Mouse (Mus musculus) embryonic facial prominence, embryonic 14.5 days (tissue): ENCODE measurements at regions not wholly inside any gene's neighbourhood (a gene's known extent, or its start where the extent isn't known, plus 50 kb on each side); places are given as distances from the start of the nearest gene placed in this dataset.

Experiments used
- ATAC-seq: fragments of 200-750 bp; cut with Nextera tagmentation; 2 replicates; pipeline ENCODE4 v1.8.0; 2017; ENCODE audit warnings: low read depth, moderate number of reproducible peaks, moderate TSS enrichment
- DNase-seq: peaks from one replicate; pipeline ENCODE4 v3.0.0-alpha.2; 2015; ENCODE audit warnings: low spot score
- H3K27ac ChIP-seq: fragments of 300-500 bp; sonication (generic); replicated peaks from 2 replicates; pipeline ENCODE4 v1.5.1; 2014; ENCODE audit warnings: low read depth, mild to moderate bottlenecking, low read length, moderate library complexity
- H3K27me3 ChIP-seq: fragments of 300-500 bp; sonication (generic); replicated peaks from 2 replicates; pipeline ENCODE4 v1.6.1; 2014; ENCODE audit warnings: low read length; ENCODE audit not compliant: control insufficient read depth, insufficient read depth
- H3K36me3 ChIP-seq: fragments of 300-500 bp; sonication (generic); 2 replicates; pipeline ENCODE4 v1.6.1; 2014; ENCODE audit warnings: low read length, mixed read lengths; ENCODE audit not compliant: control insufficient read depth, insufficient read depth
- H3K4me1 ChIP-seq: fragments of 300-500 bp; sonication (generic); 2 replicates; pipeline ENCODE4 v1.6.1; 2014; ENCODE audit warnings: antibody characterized with exemption, low read length; ENCODE audit not compliant: control insufficient read depth, insufficient read depth
- H3K4me2 ChIP-seq: fragments of 300-500 bp; sonication (generic); 2 replicates; pipeline ENCODE4 v1.6.1; 2014; ENCODE audit warnings: low read depth, mild to moderate bottlenecking, low read length, moderate library complexity, mixed read lengths
- H3K4me3 ChIP-seq: fragments of 300-500 bp; sonication (generic); 2 replicates; pipeline ENCODE4 v1.5.1; 2014; ENCODE audit warnings: low read depth, mild to moderate bottlenecking, low read length
- H3K9ac ChIP-seq: fragments of 300-500 bp; sonication (generic); 2 replicates; pipeline ENCODE4 v1.6.1; 2014; ENCODE audit warnings: low read depth, mild to moderate bottlenecking, low read length, moderate library complexity, mixed read lengths
- H3K9me3 ChIP-seq: fragments of 300-500 bp; sonication (generic); 2 replicates; pipeline ENCODE4 v1.6.1; 2016; ENCODE audit warnings: low read length; ENCODE audit not compliant: control insufficient read depth
- WGBS: fragments of 180-500 bp; shearing (Covaris S2); extraction: QIAGEN DNeasy Blood & Tissue Kit; methylation state at CpG from one replicate; pipeline ENCODE4 v1.1.7; 2014; 5-methylcytosine and 5-hydroxymethylcytosine counted together

DNA sequence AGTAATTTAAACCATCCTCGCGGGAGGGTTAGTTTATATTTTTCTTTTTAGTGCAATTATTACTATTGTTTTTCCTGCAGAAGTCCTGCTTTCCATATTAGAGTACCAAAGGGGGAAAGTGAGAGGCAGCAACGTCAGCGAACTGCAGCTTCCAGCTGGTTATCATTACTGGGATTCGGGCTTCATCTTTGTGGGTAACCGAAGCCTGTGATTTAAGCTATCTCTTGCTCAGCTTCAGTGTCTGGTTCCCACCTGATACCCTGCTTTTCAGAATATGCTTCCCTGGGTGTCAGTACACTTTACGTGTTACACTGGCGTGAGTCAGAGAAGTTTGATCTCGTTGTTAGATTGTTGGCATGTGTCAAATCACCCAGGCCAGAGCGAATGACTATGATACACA is 539.3 kb downstream of the Bnc2 start:
- Histone ChIP-seq H3K4me1 (peaks cover 5% of the 10 kb centered on the region), H3K36me3 (no peaks in the 10 kb centered on the region), H3K9ac (no peak overlapping the region), H3K4me3 (no peak overlapping the region), H3K4me2 (peak overlapping the region; percentile 10; the same call in 1 of the 2 replicates), H3K27me3 (no peaks in the 10 kb centered on the region), H3K27ac (no peak overlapping the region; the same call in 1 of the 2 replicates), H3K9me3 (no peaks in the 10 kb centered on the region)
- DNase-seq (peak; percentile 60), ATAC-seq (no peak)
- 37% methylated on average over 10 of the region's 10 CpGs for WGBS

DNA sequence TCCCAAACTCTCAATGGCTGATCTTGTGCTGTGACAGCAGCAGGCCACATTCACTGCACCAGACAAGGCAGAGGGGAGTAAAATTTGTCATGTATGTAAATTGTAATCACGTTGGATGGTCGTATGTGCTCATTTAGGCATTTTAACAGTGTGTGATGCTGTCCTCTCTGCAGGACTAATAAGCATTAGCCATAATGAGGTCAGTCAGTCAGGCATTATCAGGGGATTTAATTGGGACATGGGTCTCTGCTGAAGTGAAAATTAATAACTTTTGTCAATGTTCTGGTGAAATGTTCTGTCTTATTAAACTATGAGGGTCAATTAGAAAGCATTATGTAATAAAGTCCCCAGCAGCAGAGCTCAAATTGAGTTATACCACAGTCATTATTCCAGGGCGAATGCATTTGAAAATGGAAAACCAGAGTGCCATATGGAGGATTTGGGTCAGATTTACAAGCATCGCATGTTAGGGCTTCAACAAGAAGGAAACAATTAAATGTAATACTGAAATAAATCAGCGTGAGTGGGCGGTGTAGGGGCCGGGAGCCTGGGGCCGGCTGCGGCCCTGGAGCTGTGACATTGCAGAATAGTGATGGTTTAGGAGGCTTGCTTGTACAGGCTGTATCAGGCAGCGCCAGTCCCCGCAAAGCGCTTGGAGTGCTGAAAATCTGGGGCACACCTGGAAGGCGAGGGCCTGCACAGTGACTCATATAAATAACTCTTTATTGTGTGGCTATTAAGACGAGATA is 537.7 kb downstream of the Bnc2 start:
- peak; percentile 80; the same call in 1 of the 2 replicates for ATAC-seq
- Histone ChIP-seq H3K4me1 (peaks cover 5% of the 10 kb centered on the region), H3K9ac (no peak overlapping the region), H3K27ac (no peak overlapping the region; the same call in 1 of the 2 replicates), H3K4me3 (no peak overlapping the region), H3K27me3 (no peaks in the 10 kb centered on the region), H3K9me3 (no peaks in the 10 kb centered on the region), H3K36me3 (no peaks in the 10 kb centered on the region), H3K4me2 (no peak overlapping the region)
- DNase-seq: peak; percentile 49
- WGBS: 41% methylated on average over 14 of the region's 14 CpGs

DNA sequence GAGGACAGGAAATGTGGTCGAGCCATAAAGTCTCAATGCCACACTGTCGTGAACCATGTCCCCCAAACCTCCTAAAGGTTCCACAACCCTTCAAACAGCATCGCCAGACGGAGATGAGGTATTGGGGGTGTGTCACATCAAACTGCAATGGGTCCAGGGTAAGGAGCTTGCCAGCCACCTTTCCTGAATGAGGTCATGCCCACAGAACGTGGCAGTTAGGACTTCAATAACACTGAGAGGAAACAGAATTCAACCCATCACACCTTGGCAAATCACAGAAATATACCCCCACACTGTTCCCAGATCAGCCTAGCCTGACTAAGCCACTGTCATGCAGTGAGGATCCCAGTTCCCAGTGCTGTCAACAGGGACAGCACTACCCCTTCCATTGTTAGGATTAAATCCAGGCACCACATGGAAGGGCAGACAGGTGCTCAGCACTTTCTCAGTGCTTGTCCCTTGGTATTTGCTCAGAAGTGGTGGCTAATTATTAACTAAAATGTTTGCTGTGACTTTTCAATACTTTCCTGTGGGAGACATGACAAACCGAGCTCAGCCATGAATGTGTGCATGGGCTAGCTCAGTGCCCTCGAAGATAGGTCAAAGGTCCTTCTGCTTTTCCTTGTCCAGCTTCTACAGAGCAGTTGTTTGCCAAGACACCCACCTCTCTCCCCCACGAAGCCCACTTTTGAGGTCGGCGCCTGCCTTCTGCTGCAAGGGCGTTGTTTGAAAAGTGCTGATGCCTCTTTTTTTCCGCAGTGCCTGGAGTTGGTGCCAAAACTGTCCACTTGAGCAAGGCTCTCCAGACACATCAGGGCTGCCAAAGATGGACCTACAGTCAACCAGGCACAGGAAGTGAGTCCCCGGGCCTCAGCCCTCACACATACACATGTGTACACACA is 525.7 kb downstream of the Bnc2 start:
- ATAC-seq: no peak
- no peak for DNase-seq
- 77% methylated on average over 13 of the region's 13 CpGs for WGBS
- H3K4me2 ChIP-seq: no peak overlapping the region
- no peaks in the 10 kb centered on the region for H3K9me3 ChIP-seq
- H3K36me3 ChIP-seq: no peaks in the 10 kb centered on the region
- no peak overlapping the region for H3K27ac ChIP-seq
- H3K27me3 ChIP-seq: no peaks in the 10 kb centered on the region
- H3K4me1 ChIP-seq: peaks cover 14% of the 10 kb centered on the region; the same call in 1 of the 2 replicates
- H3K9ac ChIP-seq: no peak overlapping the region
- no peak overlapping the region for H3K4me3 ChIP-seq

DNA sequence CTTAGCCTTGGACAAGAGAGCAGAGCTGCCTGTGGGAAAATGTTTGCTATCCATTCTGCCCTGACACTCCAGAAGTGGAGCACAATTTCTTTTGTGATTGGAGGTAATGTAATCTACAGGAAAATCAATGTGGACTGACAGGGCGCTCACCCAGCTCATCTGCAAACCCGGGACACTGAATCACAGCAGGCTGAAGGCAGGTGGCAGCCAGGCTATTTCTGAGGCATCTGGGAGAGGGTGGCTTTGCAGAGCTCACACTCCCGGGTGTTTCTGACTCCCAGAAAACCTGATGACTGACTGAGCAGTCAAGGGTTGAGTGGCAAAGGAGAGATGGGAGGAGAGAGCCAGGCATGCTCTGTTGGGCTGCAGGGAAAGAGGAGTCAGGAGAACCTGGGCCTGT is 524.4 kb downstream of the Bnc2 start:
- Histone ChIP-seq H3K27ac (no peak overlapping the region), H3K4me2 (no peak overlapping the region), H3K36me3 (no peaks in the 10 kb centered on the region), H3K4me1 (peaks cover 14% of the 10 kb centered on the region; the same call in 1 of the 2 replicates), H3K9ac (no peak overlapping the region), H3K4me3 (no peak overlapping the region), H3K9me3 (no peaks in the 10 kb centered on the region), H3K27me3 (no peaks in the 10 kb centered on the region)
- no peak for DNase-seq
- no peak for ATAC-seq
- 31% methylated on average over 3 of the region's 3 CpGs for WGBS

DNA sequence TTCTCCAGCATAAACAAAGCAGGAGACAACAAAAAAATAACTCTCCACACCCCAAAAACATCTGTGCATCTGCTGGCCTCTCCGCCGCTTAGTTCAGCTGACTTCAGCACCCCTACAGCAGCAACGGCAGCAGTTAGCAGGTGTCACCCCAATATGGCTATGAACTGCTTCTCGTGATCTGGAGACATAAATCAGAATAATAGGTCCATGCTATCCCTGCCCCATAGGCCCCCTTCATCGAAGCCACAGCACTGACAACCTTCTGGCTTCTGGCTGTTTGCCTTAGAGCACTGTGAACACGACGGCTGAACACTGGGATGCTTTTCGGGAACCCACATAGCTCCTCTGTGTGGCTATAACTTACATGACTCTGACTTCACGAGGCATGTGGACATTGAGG is 523.8 kb downstream of the Bnc2 start:
- no peak overlapping the region for H3K4me2 ChIP-seq
- H3K27me3 ChIP-seq: no peaks in the 10 kb centered on the region
- H3K36me3 ChIP-seq: no peaks in the 10 kb centered on the region
- peak overlapping the region; percentile 49; the same call in 1 of the 2 replicates for H3K27ac ChIP-seq
- DNase-seq: no peak
- no peak overlapping the region for H3K4me3 ChIP-seq
- WGBS: 65% methylated on average over 9 of the region's 9 CpGs
- H3K9me3 ChIP-seq: no peaks in the 10 kb centered on the region
- peaks cover 14% of the 10 kb centered on the region; the same call in 1 of the 2 replicates for H3K4me1 ChIP-seq
- no peak overlapping the region for H3K9ac ChIP-seq
- ATAC-seq: no peak

DNA sequence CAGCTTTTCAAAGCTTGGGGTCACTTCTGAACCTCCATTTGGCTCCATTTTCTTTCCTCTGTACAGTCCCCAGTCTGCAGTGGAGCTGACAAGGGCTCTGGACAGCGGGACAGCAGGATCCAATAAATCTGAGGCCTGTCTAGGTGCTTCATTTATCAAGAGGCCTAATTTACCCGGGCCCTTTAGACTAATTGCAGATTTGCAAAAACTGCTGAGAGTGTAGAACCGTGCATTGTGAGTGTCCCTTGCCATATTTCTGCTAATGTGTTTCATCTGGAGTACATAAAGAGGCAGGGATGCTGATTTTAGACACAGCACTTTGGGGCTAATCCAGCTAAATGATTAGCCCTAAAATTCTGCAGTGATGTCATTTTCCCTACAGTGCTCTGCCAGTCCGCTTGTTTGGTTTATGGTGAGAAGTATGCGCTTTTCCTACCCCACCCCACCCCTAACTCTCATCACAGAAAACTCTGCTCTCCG is 523.1 kb downstream of the Bnc2 start:
- Histone ChIP-seq H3K27me3 (no peaks in the 10 kb centered on the region), H3K4me2 (no peak overlapping the region), H3K9me3 (no peaks in the 10 kb centered on the region), H3K36me3 (no peaks in the 10 kb centered on the region), H3K9ac (no peak overlapping the region), H3K4me1 (peaks cover 14% of the 10 kb centered on the region; the same call in 1 of the 2 replicates), H3K27ac (peak overlapping the region; percentile 49), H3K4me3 (no peak overlapping the region)
- ATAC-seq (0 out of 2 replicates have a peak, but pooled peaks have one; percentile 30), DNase-seq (peak; percentile 81)
- whole genome bisulfite sequencing: 26% methylated on average over 6 of the region's 6 CpGs

DNA sequence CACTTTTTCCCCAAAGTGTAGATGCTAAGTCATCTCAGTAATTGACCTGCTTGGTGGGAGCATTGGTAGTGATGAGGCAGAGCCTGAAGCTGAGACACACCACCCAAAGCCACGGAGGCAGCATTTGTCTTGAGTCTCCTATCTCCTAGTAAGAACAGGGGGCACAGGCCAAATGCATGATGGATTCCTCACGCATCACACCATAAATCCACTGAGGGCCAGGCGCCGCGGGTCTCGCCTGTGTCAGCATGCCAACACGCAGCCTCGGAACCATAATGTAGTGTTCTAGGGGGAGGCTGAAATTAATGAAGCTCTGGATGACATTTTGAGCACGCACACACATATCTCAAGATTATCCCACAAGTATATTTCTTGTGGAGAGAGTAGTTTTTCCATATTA is 521.5 kb downstream of the Bnc2 start:
- no peak overlapping the region for H3K4me2 ChIP-seq
- ATAC-seq: no peak
- H3K36me3 ChIP-seq: no peaks in the 10 kb centered on the region
- WGBS: 95% methylated on average over 9 of the region's 9 CpGs
- no peak overlapping the region for H3K9ac ChIP-seq
- no peaks in the 10 kb centered on the region for H3K27me3 ChIP-seq
- no peak overlapping the region for H3K27ac ChIP-seq
- H3K9me3 ChIP-seq: no peaks in the 10 kb centered on the region
- no peak for DNase-seq
- H3K4me3 ChIP-seq: no peak overlapping the region
- H3K4me1 ChIP-seq: peaks cover 20% of the 10 kb centered on the region; the same call in 1 of the 2 replicates

DNA sequence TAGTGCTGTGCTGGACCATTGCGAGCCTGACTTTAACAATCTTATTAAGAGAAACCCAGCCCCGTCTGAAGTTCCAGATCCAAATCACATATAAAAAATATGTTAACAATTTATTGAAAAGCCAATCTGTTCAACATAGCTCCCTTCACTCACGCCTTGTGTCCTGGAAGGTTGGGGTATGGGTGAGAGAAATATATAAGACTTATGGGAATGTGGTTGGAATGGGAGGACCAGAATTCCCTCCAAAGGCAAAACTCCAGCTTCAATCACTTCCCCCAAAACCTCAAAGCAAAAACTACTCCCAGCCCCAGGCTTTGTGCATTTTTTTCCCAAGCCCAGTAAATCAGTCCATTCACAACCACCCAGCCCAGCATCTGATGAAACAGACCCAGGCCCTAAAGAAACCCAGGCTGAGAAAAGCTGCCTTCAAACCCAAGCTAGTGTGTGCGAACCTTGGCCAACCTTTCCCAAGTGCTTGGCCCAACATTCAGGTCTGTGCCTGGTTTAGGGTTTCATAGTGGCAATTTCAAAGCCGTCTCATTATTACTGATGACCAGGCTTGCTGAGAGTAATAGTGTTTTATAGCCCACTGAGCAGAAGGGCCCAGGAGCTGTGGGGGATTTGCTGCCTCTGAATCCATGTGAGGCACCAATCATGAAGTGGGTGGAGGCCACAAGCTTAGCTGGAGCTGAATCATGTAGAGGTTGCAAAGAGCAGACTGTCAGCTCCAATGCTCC is 517.0 kb downstream of the Bnc2 start:
- Histone ChIP-seq H3K36me3 (no peaks in the 10 kb centered on the region), H3K9me3 (no peaks in the 10 kb centered on the region), H3K27ac (no peak overlapping the region), H3K27me3 (no peaks in the 10 kb centered on the region), H3K4me2 (no peak overlapping the region), H3K9ac (no peak overlapping the region), H3K4me3 (no peak overlapping the region), H3K4me1 (peaks cover 11% of the 10 kb centered on the region; the same call in 1 of the 2 replicates)
- 55% methylated on average over 5 of the region's 5 CpGs for WGBS
- DNase-seq (peak; percentile 72), ATAC-seq (peak; percentile 30; the same call in 1 of the 2 replicates)
